Mouse (Mus musculus) testis, adult 10 weeks (tissue): Measurements from ENCODE around the gene Pcdh18. TPM values are rescaled to one million over a fixed set of nuclear protein-coding genes. Genes with fewer than 3 reads are reported as not detected.

Experiments
- polyA plus RNA-seq: library from polyadenylated mRNA; stranded (reverse); fragments of 350-450 nt; fragmentation: Illumina TruSeq; extraction: RNeasy Lipid Tissue Mini Kit (QIAGEN cat#74804); gene quantifications from one replicate; pipeline ENCODE4 v1.2.3, GENCODE M21; 2014; ENCODE audit warnings: low read depth, low replicate concordance

Pcdh18 gene
- polyA plus RNA-seq = 0.14 TPM

DNA sequence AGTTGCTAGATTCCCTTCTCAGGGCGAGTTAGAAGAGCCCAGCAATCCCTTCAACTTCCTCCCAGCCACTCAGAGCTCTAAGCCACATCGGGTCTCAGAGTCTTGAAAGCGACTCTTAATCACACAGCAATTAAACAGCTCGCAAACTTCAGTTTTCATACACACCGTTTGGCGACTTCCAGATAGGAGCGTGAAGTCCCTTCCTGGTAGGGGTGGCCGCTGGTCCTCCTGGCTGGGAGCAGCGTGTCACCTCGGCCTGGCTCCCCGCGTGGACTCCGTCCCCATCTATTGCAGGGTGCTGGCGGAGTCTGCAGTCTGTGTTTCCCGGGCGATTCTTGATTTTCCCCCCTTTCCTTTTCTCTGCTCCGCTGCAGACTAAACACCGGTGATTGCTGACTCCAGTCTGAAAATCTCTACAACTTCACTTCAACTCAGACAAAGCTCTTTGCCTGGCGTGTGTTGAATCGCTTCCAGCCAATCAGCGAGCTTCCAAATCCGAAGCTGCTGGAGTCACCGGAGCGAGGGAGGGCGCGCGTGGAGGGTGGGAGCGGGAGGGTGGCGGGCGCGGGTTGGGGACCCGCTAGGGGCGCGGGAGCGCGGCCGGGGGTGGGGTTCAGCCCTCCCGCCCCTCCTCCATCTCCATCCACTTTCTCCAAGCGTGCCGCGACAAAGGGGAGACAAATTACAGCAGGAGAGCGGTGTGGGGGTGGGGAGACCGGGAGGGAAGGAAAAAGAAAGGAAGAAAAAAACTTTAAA lies at the start of gene Pcdh18:
Gene Pcdh18, minus strand, starts transcription at position 456 of the 756 bp plus-strand sequence.

